Mouse (Mus musculus) frontal cortex, postnatal 25 days (tissue): Measurements from ENCODE around the gene Kcnv2.

ENCODE experiments used
- DNase-seq, 2 experiments: peaks; one replicate each; pipeline ENCODE4 v3.0.0; 2022; ENCODE audit warnings: low spot score in 2 of 2

Kcnv2 gene

GRCm38 (mm10) chr19:27364521-27364931, 42.1 kb downstream of the Kcnv2 start:
- no peak for DNase-seq

- DNase-seq: no peak
Observed at GRCm38 (mm10) chr19:27366113-27366746, 43.8 kb downstream of the Kcnv2 start.

DNA sequence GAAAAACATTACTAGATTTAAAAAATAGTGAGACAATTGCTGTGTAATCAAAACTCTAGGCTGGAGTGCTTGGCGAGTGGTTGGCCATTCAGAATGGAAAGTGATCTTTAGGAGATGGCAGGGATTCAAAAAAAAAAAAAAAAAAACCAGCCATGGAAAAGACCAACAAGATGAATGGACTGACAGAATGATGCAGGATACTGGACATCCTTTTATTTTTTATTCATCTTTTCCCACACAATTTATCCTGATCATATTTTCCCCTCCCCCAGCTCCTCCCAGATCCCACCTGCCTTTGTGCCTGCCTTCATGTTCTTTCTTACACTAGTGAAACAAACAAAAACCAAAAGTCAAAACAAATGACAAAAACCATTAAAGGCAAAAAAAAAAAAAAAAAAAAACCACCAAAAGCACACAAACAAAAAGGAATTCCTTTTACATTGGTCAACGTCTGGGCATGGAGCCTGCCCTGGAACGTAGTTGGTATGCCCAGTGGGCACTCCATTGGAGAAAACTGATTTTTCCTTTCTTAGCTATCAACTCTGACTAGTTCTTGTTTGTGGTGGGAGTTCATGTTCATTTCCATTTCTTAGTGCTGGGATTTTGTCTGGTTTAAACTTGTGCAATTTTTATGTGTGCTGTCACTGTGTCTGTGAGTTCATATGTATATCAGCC, 47.2 kb downstream of the Kcnv2 start:
- no peak for DNase-seq

DNA sequence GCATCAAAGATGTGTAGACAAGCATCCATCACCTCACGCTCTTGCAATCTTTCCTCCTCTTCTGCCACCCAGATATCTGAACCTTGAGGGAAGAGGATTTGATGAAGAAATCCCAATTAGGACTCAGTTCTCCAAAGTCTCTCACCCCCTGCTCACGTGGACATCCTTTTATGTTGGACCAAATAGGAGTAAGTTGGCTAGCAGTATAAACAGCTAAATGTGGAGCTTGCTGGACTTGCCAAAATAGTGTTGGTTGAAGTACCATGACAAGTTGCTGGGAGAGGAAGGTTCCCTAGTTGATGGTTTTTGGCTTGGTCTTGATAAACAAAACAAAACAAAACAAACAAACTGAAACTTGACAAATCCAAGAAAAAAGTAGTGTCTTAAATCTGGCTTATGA, 47.8 kb downstream of the Kcnv2 start:
- DNase-seq: no peak

DNA sequence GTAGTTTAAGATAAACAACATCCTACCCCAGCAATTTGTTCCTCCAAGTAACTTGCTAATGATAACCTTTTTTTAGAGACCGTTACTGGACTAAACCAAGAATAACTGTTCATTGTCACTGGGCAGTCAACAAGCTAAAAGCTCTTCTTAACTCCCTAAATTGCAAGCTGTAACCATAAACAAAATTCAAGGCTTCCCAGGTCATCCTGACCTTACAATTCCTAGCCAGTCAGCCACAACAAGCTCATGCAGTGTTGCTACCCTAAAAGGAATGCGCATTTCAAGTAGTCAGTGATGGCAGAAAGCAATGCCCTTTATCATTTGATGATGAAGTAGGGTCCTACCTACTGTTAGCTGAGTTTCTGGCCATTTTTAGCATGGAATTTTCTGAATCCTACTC, 48.4 kb downstream of the Kcnv2 start:
- DNase-seq: no peak

DNA sequence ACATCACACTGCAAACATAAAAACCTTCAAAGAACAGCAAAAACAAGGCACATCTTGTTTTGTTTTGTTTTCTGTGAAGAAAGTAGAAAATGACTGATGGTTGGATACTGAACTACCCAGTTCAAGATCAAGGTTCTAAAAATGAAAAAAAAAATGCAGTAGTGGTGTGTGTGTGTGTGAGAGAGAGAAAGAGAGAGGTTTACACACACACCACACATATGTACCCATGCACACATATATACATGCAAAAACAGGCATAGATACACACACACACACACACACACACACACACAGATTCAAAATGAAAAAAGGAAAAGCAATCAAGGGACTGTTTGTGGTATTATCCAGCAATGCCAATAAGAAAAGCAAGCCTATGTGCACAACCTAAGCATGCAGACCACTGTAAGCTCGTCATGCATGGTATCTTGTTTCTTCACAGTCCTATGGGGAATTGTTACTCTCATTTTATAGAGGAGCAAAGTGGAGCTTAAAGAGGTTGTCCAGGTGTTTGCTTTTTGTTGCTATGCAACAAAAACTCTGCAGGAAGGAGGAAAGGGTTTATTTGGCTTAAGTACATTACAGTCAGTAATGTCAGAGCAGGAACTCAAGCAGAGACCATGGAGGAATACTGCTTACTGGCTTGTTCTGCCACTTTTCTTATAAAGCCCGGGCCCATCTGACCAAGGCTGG, 57.5 kb downstream of the Kcnv2 start:
- no peak for DNase-seq

DNA sequence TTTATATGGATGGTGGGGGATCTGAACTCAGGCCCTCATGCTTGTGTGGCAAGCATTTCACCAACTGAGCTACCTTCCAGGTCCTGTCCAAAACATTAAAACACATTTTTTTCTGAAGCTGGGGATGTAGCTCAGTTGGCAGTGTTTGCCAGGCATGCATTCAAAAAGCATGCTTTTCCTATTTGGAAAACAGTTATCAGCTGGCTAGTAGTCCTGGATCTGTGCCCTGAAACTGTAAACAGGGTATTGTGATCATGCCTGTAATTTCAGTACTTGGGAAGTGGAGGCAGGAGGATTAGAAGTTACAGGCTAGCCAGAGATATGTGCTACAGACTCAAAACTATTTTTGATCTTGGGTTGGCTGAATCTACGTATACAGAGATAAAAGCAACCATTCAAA, 59.7 kb downstream of the Kcnv2 start:
- DNase-seq: no peak

DNA sequence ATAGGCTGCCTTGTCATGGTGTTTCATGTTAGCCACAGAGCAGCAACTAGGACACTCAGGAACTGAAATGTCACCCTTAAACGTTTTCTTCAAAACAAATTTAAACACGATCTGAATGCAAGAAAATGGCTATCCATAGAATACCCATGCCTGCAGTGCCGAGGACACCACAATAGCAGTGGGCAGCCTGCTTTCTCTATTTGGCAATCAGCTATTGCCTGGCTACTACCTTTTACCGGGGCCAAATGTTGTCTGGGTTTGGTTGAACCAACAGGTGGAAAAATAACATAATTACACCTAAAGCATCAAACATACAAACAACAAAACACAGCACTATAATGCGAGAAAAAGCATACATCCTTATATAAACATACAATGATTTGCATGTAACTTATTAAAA, 60.9 kb downstream of the Kcnv2 start:
- no peak for DNase-seq

GRCm38 (mm10) chr19:27385304-27385703, 62.9 kb downstream of the Kcnv2 start:
- no peak for DNase-seq
